Comparison of ENCODE assay signal across 28 mouse cellular contexts in the genomic region with DNA sequence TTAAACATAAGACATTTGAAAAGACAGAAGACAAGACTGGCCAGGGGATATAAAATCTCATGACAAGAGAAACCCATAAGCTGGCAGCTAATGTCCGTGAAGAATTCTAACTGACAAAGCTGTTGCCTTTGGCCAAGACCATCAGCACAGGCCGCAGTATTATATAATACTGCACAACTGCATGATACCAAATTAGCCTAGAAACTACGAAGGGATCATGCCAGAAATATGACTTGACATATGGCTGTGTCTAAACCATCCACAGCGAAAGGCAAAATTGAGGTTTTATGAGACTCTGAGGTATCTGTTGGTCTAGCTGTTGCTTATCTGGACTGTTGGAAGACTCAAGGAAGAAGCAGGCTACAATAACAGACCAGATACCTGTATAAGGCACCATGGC. TPM values are rescaled to one million over a fixed set of nuclear protein-coding genes. Genes with fewer than 3 reads are reported as not detected.
"Had no signal": no experiment of that assay in that cellular context is flagged by ENCODE, and none has a peak within 500 bp of the region (broad histone marks: within the 10 kb centered on the region; RNA-seq: fewer than 3 reads in every experiment).

No protein-coding gene starts in this region.

- H3K4me2 ChIP-seq: heart, embryonic 11.5 days; heart, embryonic 13.5 days; heart, embryonic 15.5 days; hindbrain, embryonic 13.5 days; hindbrain, embryonic 15.5 days; kidney, embryonic 15.5 days; limb, embryonic 13.5 days; limb, embryonic 15.5 days; liver, embryonic 12.5 days had no signal

- H3K27ac ChIP-seq: heart, adult 2 months; heart, embryonic 13.5 days; heart, embryonic 15.5 days; hindbrain, embryonic 13.5 days; hindbrain, embryonic 15.5 days; hindbrain, postnatal 0 days; kidney, embryonic 15.5 days; kidney, postnatal 0 days; limb, embryonic 13.5 days; limb, embryonic 15.5 days; liver, embryonic 12.5 days; liver, embryonic 14.5 days had no signal

- H3K36me3 ChIP-seq: heart, embryonic 15.5 days; hindbrain, embryonic 15.5 days; limb, embryonic 15.5 days had no signal

- H3K27me3 ChIP-seq: heart, embryonic 13.5 days; heart, embryonic 15.5 days; hindbrain, embryonic 13.5 days; hindbrain, embryonic 15.5 days; kidney, embryonic 15.5 days; limb, embryonic 13.5 days; limb, embryonic 15.5 days; liver, embryonic 12.5 days had no signal

- H3K4me1 ChIP-seq: heart, embryonic 15.5 days; hindbrain, embryonic 13.5 days; hindbrain, embryonic 15.5 days had no signal

- ATAC-seq: hindbrain, postnatal 0 days; intestine, embryonic 16.5 days; liver, embryonic 12.5 days had no signal

- H3K4me3 ChIP-seq: heart, adult 2 months; heart, embryonic 13.5 days; heart, embryonic 15.5 days; hindbrain, embryonic 13.5 days; hindbrain, embryonic 15.5 days; kidney, embryonic 15.5 days; limb, embryonic 13.5 days; limb, embryonic 15.5 days; liver, embryonic 12.5 days had no signal

- H3K9ac ChIP-seq: heart, embryonic 13.5 days; heart, embryonic 15.5 days; hindbrain, embryonic 13.5 days; hindbrain, embryonic 15.5 days; kidney, embryonic 15.5 days; limb, embryonic 13.5 days; limb, embryonic 15.5 days; liver, embryonic 12.5 days; liver, embryonic 14.5 days had no signal

- DNase-seq: gastrocnemius, postnatal 14 days; gastrocnemius, postnatal 36 days; heart, adult 11 months; heart, adult 2 months; heart, postnatal 14 days; heart, postnatal 36 days; kidney, adult 11 months; kidney, adult 2 months; kidney, adult 9 months; kidney, postnatal 14 days; kidney, postnatal 36 days; layer of hippocampus, adult 9-11 months; layer of hippocampus, postnatal 36 days; left cerebral cortex, postnatal 4 days had no signal

- H3K9me3 ChIP-seq: heart, embryonic 13.5 days; heart, embryonic 15.5 days; hindbrain, embryonic 13.5 days; hindbrain, embryonic 15.5 days; kidney, embryonic 15.5 days; limb, embryonic 13.5 days; limb, embryonic 15.5 days; liver, embryonic 12.5 days had no signal

RNA-seq across cellular contexts. Expression of a gene that starts 19.3 kb away (rescaled TPM):
- polyA plus RNA-seq: hindbrain, embryonic 13.5 days; liver, embryonic 16.5 days had no signal
